Mouse (Mus musculus) MEL (cell line): ENCODE results near the gene Ggact. TPM values are rescaled to one million over a fixed set of nuclear protein-coding genes. Genes with fewer than 3 reads are reported as not detected.

ENCODE experiments used
- DNase-seq: peaks from one replicate; pipeline ENCODE4 v3.0.0; 2011; ENCODE audit warnings: low read depth, low spot score
- H3K27ac ChIP-seq: 2 replicates; pipeline ENCODE4 v1.5.1; 2012; ENCODE audit warnings: low read depth, mild to moderate bottlenecking, control low read depth, low read length, moderate library complexity; ENCODE audit not compliant: control insufficient read depth
- H3K27me3 ChIP-seq, 2 experiments: fragments of 150-350 bp in 1 of 2; sonication (generic) in 1 of 2; 2 replicates each; pipeline ENCODE4 v1.6.1; 2012; ENCODE audit warnings: low read length in 2 of 2, mild to moderate bottlenecking in 2 of 2, improper control_type of control experiment in 1 of 2, moderate library complexity in 1 of 2; ENCODE audit not compliant: insufficient read depth in 2 of 2, control insufficient read depth in 1 of 2
- H3K36me3 ChIP-seq, 2 experiments: 2 replicates each; pipeline ENCODE4 v1.6.1; 2012 to 2014; ENCODE audit warnings: low read length in 2 of 2, improper control_type of control experiment in 1 of 2, inconsistent platforms in 1 of 2, mild to moderate bottlenecking in 1 of 2; ENCODE audit not compliant: insufficient read depth in 2 of 2, control insufficient read depth in 1 of 2
- H3K4me1 ChIP-seq, 2 experiments: fragments of 150-350 bp in 1 of 2; sonication (generic) in 1 of 2; 2 replicates each; pipeline ENCODE4 v1.6.1; 2012; ENCODE audit warnings: low read length in 2 of 2, improper control_type of control experiment in 1 of 2, mild to moderate bottlenecking in 1 of 2; ENCODE audit not compliant: insufficient read depth in 2 of 2, control insufficient read depth in 1 of 2
- H3K4me3 ChIP-seq, 2 experiments: fragments of 150-350 bp in 1 of 2; sonication (generic) in 1 of 2; 2 replicates each; pipeline ENCODE4 v1.5.1; 2012; ENCODE audit warnings: low read depth in 2 of 2, low read length in 2 of 2, mild to moderate bottlenecking in 2 of 2, moderate library complexity in 2 of 2, control low read depth in 1 of 2, improper control_type of control experiment in 1 of 2; ENCODE audit not compliant: control insufficient read depth in 1 of 2, insufficient read depth in 1 of 2
- H3K79me2 ChIP-seq: 2 replicates; pipeline ENCODE4 v1.6.1; 2012; ENCODE audit warnings: mild to moderate bottlenecking, low read length, moderate library complexity; ENCODE audit not compliant: control insufficient read depth, poor library complexity, insufficient read depth
- H3K9ac ChIP-seq: 2 replicates; pipeline ENCODE4 v1.6.1; 2012; ENCODE audit warnings: low read depth, mild to moderate bottlenecking, control low read depth, low read length, moderate library complexity; ENCODE audit not compliant: control insufficient read depth, poor library complexity, severe bottlenecking
- H3K9me3 ChIP-seq: fragments of 150-350 bp; sonication (generic); replicated peaks from 2 replicates; pipeline ENCODE4 v1.6.1; 2012; ENCODE audit warnings: mild to moderate bottlenecking, low read length, improper control_type of control experiment, moderate library complexity; ENCODE audit not compliant: insufficient read depth
- CTCF ChIP-seq, 3 experiments: IDR thresholded peaks in 2 of 3; conservative IDR thresholded peaks in 1 of 3; 2 replicates each; pipeline ENCODE4 v1.5.1; 2011 to 2012; ENCODE audit warnings: low read length in 3 of 3, low read depth in 2 of 3, mild to moderate bottlenecking in 2 of 3, improper control_type of control experiment in 1 of 3, inconsistent platforms in 1 of 3, mixed read lengths in 1 of 3, moderate library complexity in 1 of 3; ENCODE audit not compliant: control insufficient read depth in 1 of 3, insufficient read depth in 1 of 3, poor library complexity in 1 of 3, severe bottlenecking in 1 of 3
- ELF1 ChIP-seq: IDR thresholded peaks from 2 replicates; pipeline ENCODE4 v1.6.1; 2014; ENCODE audit warnings: low read depth, mild to moderate bottlenecking, inconsistent platforms, low read length, improper control_type of control experiment, moderate library complexity
- EP300 ChIP-seq, 2 experiments: IDR thresholded peaks; 2 replicates each; pipeline ENCODE4 v1.6.1; 2011; ENCODE audit warnings: improper control_type of control experiment in 2 of 2, low read length in 2 of 2, low read depth in 1 of 2, mild to moderate bottlenecking in 1 of 2
- GABPA ChIP-seq: IDR thresholded peaks from 2 replicates; pipeline ENCODE4 v1.6.1; 2012; ENCODE audit warnings: low read depth, mild to moderate bottlenecking, inconsistent platforms, low read length, improper control_type of control experiment, moderate library complexity
- GATA1 ChIP-seq: IDR thresholded peaks from 2 replicates; pipeline ENCODE4 v1.6.1; 2011; ENCODE audit warnings: low read depth, low read length, improper control_type of control experiment
- HCFC1 ChIP-seq: IDR thresholded peaks from 2 replicates; pipeline ENCODE4 v1.6.1; 2012; ENCODE audit warnings: low read depth, mild to moderate bottlenecking, inconsistent platforms, low read length, improper control_type of control experiment, moderate library complexity
- JUND ChIP-seq: IDR thresholded peaks from 2 replicates; pipeline ENCODE4 v1.6.1; 2011; ENCODE audit warnings: low read depth, mild to moderate bottlenecking, improper control_type of control experiment, low read length
- MAX ChIP-seq: IDR thresholded peaks from 2 replicates; pipeline ENCODE4 v1.6.1; 2011; ENCODE audit warnings: low read length, improper control_type of control experiment
- MAZ ChIP-seq: IDR thresholded peaks from 2 replicates; pipeline ENCODE4 v1.6.1; 2012; ENCODE audit warnings: low read depth, mild to moderate bottlenecking, inconsistent platforms, low read length, improper control_type of control experiment
- MEF2A ChIP-seq: IDR thresholded peaks from 2 replicates; pipeline ENCODE4 v1.6.1; 2014; ENCODE audit warnings: low read depth, mild to moderate bottlenecking, inconsistent platforms, low read length, improper control_type of control experiment; ENCODE audit not compliant: poor library complexity, insufficient replicate concordance, severe bottlenecking; ENCODE audit errors: extremely low read depth
- MYC ChIP-seq: IDR thresholded peaks from 2 replicates; pipeline ENCODE4 v1.6.1; 2011; ENCODE audit warnings: low read depth, mild to moderate bottlenecking, low read length, improper control_type of control experiment, moderate library complexity
- POLR2AphosphoS2 ChIP-seq: IDR thresholded peaks from 2 replicates; pipeline ENCODE4 v1.6.1; 2011; ENCODE audit warnings: low read length, improper control_type of control experiment
- SIN3A ChIP-seq: IDR thresholded peaks from 2 replicates; pipeline ENCODE4 v1.6.1; 2012; ENCODE audit warnings: low read length, improper control_type of control experiment, inconsistent platforms
- TAL1 ChIP-seq: IDR thresholded peaks from 2 replicates; pipeline ENCODE4 v1.6.1; 2012; ENCODE audit warnings: mild to moderate bottlenecking, inconsistent platforms, low read length, moderate library complexity, mixed read lengths
- TBP ChIP-seq: IDR thresholded peaks from 2 replicates; pipeline ENCODE4 v1.8.0; 2011; ENCODE audit warnings: low read depth, low read length, improper control_type of control experiment
- USF1 ChIP-seq: IDR thresholded peaks from 2 replicates; pipeline ENCODE4 v1.6.1; 2014; ENCODE audit warnings: low read depth, mild to moderate bottlenecking, inconsistent platforms, low read length, improper control_type of control experiment, moderate library complexity
- ZC3H11A ChIP-seq: IDR thresholded peaks from 2 replicates; pipeline ENCODE4 v1.6.1; 2012; ENCODE audit warnings: low read depth, mild to moderate bottlenecking, inconsistent platforms, low read length, improper control_type of control experiment
- ZMIZ1 ChIP-seq: IDR thresholded peaks from 2 replicates; pipeline ENCODE4 v1.6.1; 2012; ENCODE audit warnings: low read depth, mild to moderate bottlenecking, inconsistent platforms, low read length, improper control_type of control experiment, moderate library complexity
- ZNF384 ChIP-seq: IDR thresholded peaks from 2 replicates; pipeline ENCODE4 v1.6.1; 2012; ENCODE audit warnings: low read depth, mild to moderate bottlenecking, inconsistent platforms, low read length, improper control_type of control experiment
- polyA plus RNA-seq, 2 experiments: library from polyadenylated mRNA; stranded (reverse) in 1 of 2; unstranded in 1 of 2; fragments of >175 nt in 1 of 2; fragments of >200 nt in 1 of 2; gene quantifications; 2 replicates each; pipeline versions ENCODE4 v1.2.1 to v1.2.4; 2012; ENCODE audit warnings: low replicate concordance in 2 of 2, low read depth in 1 of 2; ENCODE audit not compliant: insufficient read length in 2 of 2, insufficient read depth in 1 of 2, missing spikeins in 1 of 2
- total RNA-seq: library from RNA; depleted of rRNA; stranded (reverse); fragments of 300-350 nt; gene quantifications from 2 replicates; pipeline ENCODE4 v1.2.3, GENCODE M21; 2012

Gene Ggact
- total and polyA plus RNA-seq, 3 experiments: 54.0 to 64.8 TPM; not detected in 1

DNA sequence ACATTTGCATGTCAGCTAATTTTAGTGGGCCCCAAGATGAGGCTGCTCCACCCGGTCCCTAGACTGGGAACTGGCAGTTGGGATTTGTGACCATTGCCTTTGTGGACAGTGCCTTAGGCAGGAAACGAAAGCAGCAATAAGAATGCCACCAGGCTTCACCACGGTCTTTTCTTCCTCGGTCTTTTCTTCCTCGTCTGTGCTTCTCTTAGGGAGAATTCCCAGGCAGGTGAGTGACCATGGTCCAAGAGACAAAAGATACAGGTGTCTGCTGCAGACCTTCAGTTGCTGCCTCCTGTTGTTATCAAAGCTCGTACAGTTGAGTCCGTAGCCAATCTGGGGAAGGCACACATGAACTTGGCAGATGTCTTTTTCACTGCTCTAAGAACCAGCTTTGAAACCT lies 33.3 kb downstream of the Ggact start:
- no peaks in the 10 kb centered on the region for H3K4me1 ChIP-seq
- TF ChIP-seq EP300 (IDR thresholded peaks at IDR 0.05; ENCODE audit: low read depth in 1 of 2, low read length in 2 of 2) (no peak), JUND (no peak), TAL1 (no peak), MYC (no peak), HCFC1 (no peak), MAX (no peak), ZC3H11A (no peak), USF1 (no peak), ZNF384 (no peak)

GRCm38 (mm10) chr14:122877787-122878186 lies 35.8 kb downstream of the Ggact start:
- H3K9ac ChIP-seq: no peak overlapping the region
- no peaks in the 10 kb centered on the region for H3K79me2 ChIP-seq
- H3K27me3 ChIP-seq: no peaks in the 10 kb centered on the region
- H3K9me3 ChIP-seq: no peaks in the 10 kb centered on the region
- no peak overlapping the region for H3K4me3 ChIP-seq
- H3K4me1 ChIP-seq: no peaks in the 10 kb centered on the region
- no peak for DNase-seq
- no peak overlapping the region for H3K27ac ChIP-seq
- H3K36me3 ChIP-seq: no peaks in the 10 kb centered on the region
- TF ChIP-seq POLR2AphosphoS2 (no peak), SIN3A (no peak), TBP (no peak), MAZ (no peak), CTCF (IDR thresholded peaks at IDR 0.05 in 2 of 3, conservative IDR thresholded peaks at IDR 0.05 in 1 of 3; ENCODE audit: control insufficient read depth in 1 of 3, insufficient read depth in 1 of 3, low read depth in 2 of 3, low read length in 3 of 3, poor library complexity in 1 of 3, severe bottlenecking in 1 of 3) (no peak), GABPA (no peak), GATA1 (no peak), EP300 (IDR thresholded peaks at IDR 0.05; ENCODE audit: low read depth in 1 of 2, low read length in 2 of 2) (no peak), JUND (no peak)

More for the DNA sequence above, 33.3 kb downstream of the Ggact start:
- Histone ChIP-seq H3K9me3 (no peaks in the 10 kb centered on the region), H3K36me3 (no peaks in the 10 kb centered on the region), H3K9ac (no peak overlapping the region), H3K79me2 (no peaks in the 10 kb centered on the region), H3K27ac (no peak overlapping the region), H3K4me3 (no peak overlapping the region), H3K27me3 (no peaks in the 10 kb centered on the region)
- DNase-seq: no peak

DNA sequence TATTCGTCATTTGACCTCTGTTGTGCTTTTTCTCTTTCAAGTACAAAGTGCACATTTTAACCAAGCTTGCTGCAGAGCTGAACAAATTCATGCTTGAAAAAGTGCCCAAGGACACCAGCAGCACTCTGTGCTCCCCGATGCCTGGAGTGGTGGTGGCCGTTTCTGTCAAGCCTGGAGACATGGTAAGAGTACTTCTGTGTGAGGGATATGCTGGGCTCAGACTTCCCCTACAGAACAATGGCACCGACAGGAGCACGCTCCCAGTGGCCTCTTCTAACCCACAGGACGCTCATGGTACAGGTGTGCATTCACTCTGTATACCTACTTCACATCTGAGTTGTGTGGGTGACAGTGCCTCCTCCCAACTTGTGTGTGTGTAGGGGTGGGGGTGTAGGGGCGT lies 36.8 kb downstream of the Ggact start:
- Histone ChIP-seq H3K36me3 (no peaks in the 10 kb centered on the region), H3K9ac (no peak overlapping the region)
- TF ChIP-seq ELF1: no peak
- TF ChIP-seq ZNF384: no peak
- TF ChIP-seq CTCF (IDR thresholded peaks at IDR 0.05 in 2 of 3, conservative IDR thresholded peaks at IDR 0.05 in 1 of 3; ENCODE audit: control insufficient read depth in 1 of 3, insufficient read depth in 1 of 3, low read depth in 2 of 3, low read length in 3 of 3, poor library complexity in 1 of 3, severe bottlenecking in 1 of 3): no peak
- no peak for TF ChIP-seq ZMIZ1
- no peak for TF ChIP-seq MEF2A
- TF ChIP-seq MAZ: no peak
- no peak for TF ChIP-seq HCFC1
- TF ChIP-seq, all 39 proteins: peak for 0
- no peaks in the 10 kb centered on the region for H3K4me1 ChIP-seq
- no peaks in the 10 kb centered on the region for H3K9me3 ChIP-seq
- no peak overlapping the region for H3K4me3 ChIP-seq
- H3K27me3 ChIP-seq: no peaks in the 10 kb centered on the region
- no peak overlapping the region for H3K27ac ChIP-seq
- no peaks in the 10 kb centered on the region for H3K79me2 ChIP-seq
- DNase-seq: no peak
